Mouse (Mus musculus) heart, embryonic 11.5 days (tissue): ENCODE results near the gene Foxn2. TPM values are rescaled to one million over a fixed set of nuclear protein-coding genes. Genes with fewer than 3 reads are reported as not detected.

Experiments
- ATAC-seq: fragments of 200-750 bp; cut with Nextera tagmentation; replicated peaks from 2 replicates; pipeline ENCODE4 v1.8.0; 2017; ENCODE audit warnings: moderate library complexity; ENCODE audit not compliant: insufficient number of reproducible peaks, low FRiP score, low TSS enrichment
- H3K27ac ChIP-seq: fragments of 300-500 bp; sonication (generic); 2 replicates; pipeline ENCODE4 v1.5.1; 2014; ENCODE audit warnings: mild to moderate bottlenecking, low read depth, low read length
- H3K27me3 ChIP-seq: fragments of 300-500 bp; sonication (generic); 2 replicates; pipeline ENCODE4 v1.6.1; 2014; ENCODE audit warnings: mild to moderate bottlenecking, low read length, mixed read lengths; ENCODE audit not compliant: control insufficient read depth, insufficient read depth
- H3K36me3 ChIP-seq: fragments of 300-500 bp; sonication (generic); 2 replicates; pipeline ENCODE4 v1.6.1; 2014; ENCODE audit warnings: mild to moderate bottlenecking, low read length, moderate library complexity, mixed read lengths; ENCODE audit not compliant: control insufficient read depth, insufficient read depth
- H3K4me1 ChIP-seq: fragments of 300-500 bp; sonication (generic); 2 replicates; pipeline ENCODE4 v1.6.1; 2014; ENCODE audit warnings: low read length; ENCODE audit not compliant: control insufficient read depth, insufficient read depth
- H3K4me2 ChIP-seq: fragments of 300-500 bp; sonication (generic); 2 replicates; pipeline ENCODE4 v1.6.1; 2014; ENCODE audit warnings: mild to moderate bottlenecking, moderate library complexity
- H3K4me3 ChIP-seq: fragments of 300-500 bp; sonication (generic); 2 replicates; pipeline ENCODE4 v1.5.1; 2014; ENCODE audit warnings: low read depth, low read length
- H3K9ac ChIP-seq: fragments of 300-500 bp; sonication (generic); 2 replicates; pipeline ENCODE4 v1.6.1; 2014; ENCODE audit warnings: mild to moderate bottlenecking, low read depth, low read length, moderate library complexity
- H3K9me3 ChIP-seq: fragments of 300-500 bp; sonication (generic); replicated peaks from 2 replicates; pipeline ENCODE4 v1.6.1; 2016; ENCODE audit warnings: low read length; ENCODE audit not compliant: control insufficient read depth
- WGBS: fragments of 180-500 bp; shearing (Covaris S2); extraction: QIAGEN DNeasy Blood & Tissue Kit; methylation state at CpG from one replicate; pipeline ENCODE4 v1.1.7; 2014; ENCODE audit not compliant: insufficient replicate concordance; 5-methylcytosine and 5-hydroxymethylcytosine counted together
- polyA plus RNA-seq: library from polyadenylated mRNA; unstranded; fragments of >200 nt; fragmentation: Nextera tagmentation; extraction: Ambion mirVana; gene quantifications from 2 replicates; pipeline ENCODE4 v1.2.1, GENCODE M21; 2014

The Foxn2 gene
- polyA plus RNA-seq, 1 experiment from 2014 or later = 8.0 TPM

- ATAC-seq = no peak
- no peaks in the 10 kb centered on the region for H3K36me3 ChIP-seq
- peaks cover 10% of the 10 kb centered on the region; the same call in 1 of the 2 replicates for H3K4me1 ChIP-seq
- no peak overlapping the region for H3K4me3 ChIP-seq
- H3K9ac ChIP-seq = no peak overlapping the region
- H3K9me3 ChIP-seq = no peaks in the 10 kb centered on the region
- 88% methylated on average over 15 of the region's 15 CpGs for WGBS
- H3K27me3 ChIP-seq = no peaks in the 10 kb centered on the region
- H3K27ac ChIP-seq = no peak overlapping the region
- H3K4me2 ChIP-seq = no peak overlapping the region
Measured at GRCm38 (mm10) chr17:88505941-88506340, 65.4 kb downstream of the Foxn2 start.

DNA sequence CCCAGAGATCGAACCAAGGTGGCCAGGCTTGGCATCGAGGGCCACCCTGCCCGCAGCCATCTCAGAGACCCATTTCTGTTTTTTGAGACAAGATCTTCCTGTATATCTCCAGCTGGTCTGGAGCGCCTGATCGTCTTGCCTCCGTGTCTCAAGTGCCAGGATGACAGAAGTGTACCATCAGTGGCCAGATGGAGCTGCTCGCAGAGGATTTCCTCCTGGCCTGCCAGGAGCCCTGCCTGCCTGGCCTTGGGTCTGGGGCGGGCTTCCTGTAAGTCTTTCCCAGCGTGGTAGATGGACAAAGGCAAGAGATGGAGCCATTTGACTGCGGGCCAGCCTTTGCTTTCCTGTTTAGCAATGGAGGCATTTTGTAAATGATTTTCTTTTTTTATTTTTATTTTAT lies 66.9 kb downstream of the Foxn2 start:
- Histone ChIP-seq H3K9me3 (no peaks in the 10 kb centered on the region), H3K36me3 (no peaks in the 10 kb centered on the region), H3K9ac (no peak overlapping the region), H3K27me3 (no peaks in the 10 kb centered on the region), H3K4me1 (peaks cover 10% of the 10 kb centered on the region; the same call in 1 of the 2 replicates), H3K27ac (no peak overlapping the region), H3K4me2 (no peak overlapping the region), H3K4me3 (no peak overlapping the region)
- WGBS = 72% methylated on average over 10 of the region's 10 CpGs
- no peak for ATAC-seq

DNA sequence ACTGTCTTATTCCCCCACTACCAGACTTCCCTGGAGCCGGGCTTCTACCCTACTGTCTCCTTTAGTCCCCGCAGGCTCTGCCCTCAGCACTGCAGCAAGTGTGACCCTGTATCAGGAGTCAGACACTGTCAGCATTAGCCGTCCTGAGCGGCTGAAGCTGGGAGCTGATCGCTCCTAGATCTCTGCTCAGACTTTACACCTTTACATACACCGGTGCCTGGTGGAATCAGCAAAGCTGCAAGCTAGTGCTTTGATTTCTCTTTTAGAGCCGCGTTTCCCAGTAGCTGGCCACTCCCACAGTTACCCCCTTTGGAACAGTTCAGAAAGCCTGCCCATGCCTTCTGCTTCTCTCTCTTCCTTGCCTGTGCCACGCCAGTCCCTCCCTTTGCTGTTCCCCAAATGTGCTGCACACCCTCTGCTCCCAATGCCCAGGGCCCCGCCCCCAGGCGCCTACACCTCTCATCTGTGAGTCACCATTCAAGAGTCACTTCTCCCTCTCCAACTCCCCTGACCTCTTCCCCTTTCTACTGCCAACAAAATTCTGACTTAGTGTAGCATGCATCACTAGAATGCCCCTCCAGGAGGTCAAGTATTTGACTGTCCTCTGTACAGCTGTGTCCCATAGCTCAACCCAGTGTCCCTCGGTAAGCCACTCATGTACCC lies 68.5 kb downstream of the Foxn2 start:
- peaks cover 10% of the 10 kb centered on the region; the same call in 1 of the 2 replicates for H3K4me1 ChIP-seq
- no peak overlapping the region for H3K27ac ChIP-seq
- H3K9me3 ChIP-seq = no peaks in the 10 kb centered on the region
- peak overlapping the region; percentile 55 for H3K4me2 ChIP-seq
- H3K27me3 ChIP-seq = no peaks in the 10 kb centered on the region
- H3K36me3 ChIP-seq = no peaks in the 10 kb centered on the region
- peak; percentile 52; the same call in 1 of the 2 replicates for ATAC-seq
- 25% methylated on average over 12 of the region's 12 CpGs for WGBS
- 0 out of 2 replicates have a peak overlapping the region, but pooled peaks have one; percentile 18 for H3K4me3 ChIP-seq
- H3K9ac ChIP-seq = peak overlapping the region; percentile 52

- peaks cover 10% of the 10 kb centered on the region; the same call in 1 of the 2 replicates for H3K4me1 ChIP-seq
- H3K4me2 ChIP-seq = no peak overlapping the region
- H3K4me3 ChIP-seq = no peak overlapping the region
- no peak for ATAC-seq
- H3K27ac ChIP-seq = no peak overlapping the region
- H3K27me3 ChIP-seq = no peaks in the 10 kb centered on the region
- no peaks in the 10 kb centered on the region for H3K36me3 ChIP-seq
- WGBS = 73% methylated on average over 3 of the region's 3 CpGs
- H3K9me3 ChIP-seq = no peaks in the 10 kb centered on the region
- no peak overlapping the region for H3K9ac ChIP-seq
Measured at GRCm38 (mm10) chr17:88509999-88510398, 69.5 kb downstream of the Foxn2 start.

GRCm38 (mm10) chr17:88511095-88511551 lies 70.6 kb downstream of the Foxn2 start:
- no peak for ATAC-seq
- Histone ChIP-seq H3K27me3 (no peaks in the 10 kb centered on the region), H3K9ac (no peak overlapping the region), H3K36me3 (no peaks in the 10 kb centered on the region), H3K27ac (no peak overlapping the region), H3K4me1 (0 out of 2 replicates have a peak, but pooled peaks cover 6% of the 10 kb centered on the region), H3K4me2 (no peak overlapping the region), H3K4me3 (no peak overlapping the region), H3K9me3 (no peaks in the 10 kb centered on the region)
- whole genome bisulfite sequencing = 19% methylated on average over 10 of the region's 10 CpGs

DNA sequence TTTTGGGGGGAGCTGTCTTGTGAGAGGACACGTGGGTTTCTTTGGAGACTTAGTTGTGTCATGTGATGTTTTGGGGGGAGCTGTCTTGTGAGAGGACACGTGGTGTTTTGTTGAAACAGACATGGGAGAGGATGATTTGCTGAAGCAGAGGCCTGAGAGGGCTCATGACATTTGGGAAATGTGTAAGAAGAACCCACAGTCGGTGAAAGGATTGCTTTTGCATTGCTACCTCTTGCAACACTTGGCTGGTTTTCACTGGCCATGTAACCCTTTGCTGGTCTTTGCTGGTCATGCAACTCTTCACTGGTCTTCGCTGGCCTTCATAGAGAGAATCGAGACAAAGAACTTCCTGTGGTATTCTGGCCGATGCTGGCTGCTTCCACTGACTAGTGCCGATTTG lies 76.0 kb downstream of the Foxn2 start:
- Histone ChIP-seq H3K9me3 (no peaks in the 10 kb centered on the region), H3K4me1 (no peaks in the 10 kb centered on the region), H3K36me3 (no peaks in the 10 kb centered on the region), H3K4me2 (no peak overlapping the region), H3K4me3 (no peak overlapping the region), H3K27me3 (no peaks in the 10 kb centered on the region), H3K9ac (no peak overlapping the region), H3K27ac (no peak overlapping the region)
- no peak for ATAC-seq
- WGBS = 74% methylated on average over 7 of the region's 7 CpGs

- Histone ChIP-seq H3K9me3 (no peaks in the 10 kb centered on the region), H3K4me1 (no peaks in the 10 kb centered on the region; the same call in 1 of the 2 replicates), H3K4me2 (no peak overlapping the region), H3K27ac (no peak overlapping the region), H3K27me3 (no peaks in the 10 kb centered on the region), H3K9ac (no peak overlapping the region), H3K36me3 (no peaks in the 10 kb centered on the region), H3K4me3 (no peak overlapping the region)
- ATAC-seq = no peak
- 49% methylated on average over 2 of the region's 2 CpGs for WGBS
Measured at GRCm38 (mm10) chr17:88527781-88528180, 87.3 kb downstream of the Foxn2 start.

GRCm38 (mm10) chr17:88529519-88530235 lies 89.2 kb downstream of the Foxn2 start, which contains the start of gene Ppp1r21:
Gene Ppp1r21, plus strand, starts transcription at chr17:88530118.
- peak within 1 kb of the TSS; percentile 29; the same call in 1 of the 2 replicates for H3K27ac ChIP-seq
- WGBS = 7% methylated on average over 41 of the region's 49 CpGs

More at GRCm38 (mm10) chr17:88529519-88530235, 89.2 kb downstream of the Foxn2 start, which contains the start of gene Ppp1r21:
- Histone ChIP-seq H3K4me2 (peak within 1 kb of the TSS; percentile 79), H3K36me3 (no peaks in the 10 kb centered on the region), H3K9me3 (no peaks in the 10 kb centered on the region), H3K4me1 (no peaks in the 10 kb centered on the region; the same call in 1 of the 2 replicates), H3K4me3 (peak within 1 kb of the TSS; percentile 67), H3K27me3 (no peaks in the 10 kb centered on the region), H3K9ac (peak within 1 kb of the TSS; percentile 73)
- ATAC-seq = peak; percentile 98
